Mouse (Mus musculus): ENCODE measurements at regions not wholly inside any gene's neighbourhood (a gene's known extent, or its start where the extent isn't known, plus 50 kb on each side); places are given as distances from the start of the nearest gene placed in this dataset.

- no peak for DNase-seq (ENCODE audit: extremely low spot score)
These were observed 121.5 kb upstream of the Ifne start for GRCm38 (mm10) chr4:89001470-89001869.

GRCm38 (mm10) chr4:89000855-89001254, 120.9 kb upstream of the Ifne start:
- DNase-seq (ENCODE audit: extremely low spot score) = no peak

- DNase-seq (ENCODE audit: extremely low spot score) = no peak
These were observed 120.2 kb upstream of the Ifne start for GRCm38 (mm10) chr4:89000200-89000599.

- no peak for DNase-seq (ENCODE audit: extremely low spot score)
These were observed 118.3 kb upstream of the Ifne start for GRCm38 (mm10) chr4:88998286-88998685.

GRCm38 (mm10) chr4:88995129-88995919, 115.3 kb upstream of the Ifne start:
- no peak for DNase-seq (ENCODE audit: extremely low spot score)

- no peak for DNase-seq (ENCODE audit: extremely low spot score)
These were observed 114.5 kb upstream of the Ifne start for GRCm38 (mm10) chr4:88994486-88994885.

GRCm38 (mm10) chr4:88992498-88992897, 112.5 kb upstream of the Ifne start:
- no peak for DNase-seq (ENCODE audit: extremely low spot score)

GRCm38 (mm10) chr4:88988363-88988762, 108.4 kb upstream of the Ifne start:
- DNase-seq (ENCODE audit: extremely low spot score) = no peak

- no peak for DNase-seq (ENCODE audit: extremely low spot score)
These were observed 107.1 kb upstream of the Ifne start for GRCm38 (mm10) chr4:88987103-88987502.

GRCm38 (mm10) chr4:88982457-88982856, 102.5 kb upstream of the Ifne start:
- DNase-seq (ENCODE audit: extremely low spot score) = no peak

- DNase-seq (ENCODE audit: extremely low spot score) = no peak
These were observed 97.3 kb upstream of the Ifne start for GRCm38 (mm10) chr4:88977099-88977888.

GRCm38 (mm10) chr4:88974535-88974934, 94.5 kb upstream of the Ifne start:
- DNase-seq (ENCODE audit: extremely low spot score) = no peak

GRCm38 (mm10) chr4:88969134-88969841, 89.3 kb upstream of the Ifne start:
- no peak for DNase-seq (ENCODE audit: extremely low spot score)

GRCm38 (mm10) chr4:88959621-88960020, 79.6 kb upstream of the Ifne start:
- DNase-seq (ENCODE audit: extremely low spot score) = no peak

- DNase-seq (ENCODE audit: extremely low spot score) = no peak
These were observed 76.6 kb upstream of the Ifne start for GRCm38 (mm10) chr4:88956605-88957004.

GRCm38 (mm10) chr4:88956151-88956550, 76.2 kb upstream of the Ifne start:
- DNase-seq (ENCODE audit: extremely low spot score) = no peak

- no peak for DNase-seq (ENCODE audit: extremely low spot score)
These were observed 75.6 kb upstream of the Ifne start for GRCm38 (mm10) chr4:88955571-88955970.

- no peak for DNase-seq (ENCODE audit: extremely low spot score)
These were observed 74.0 kb upstream of the Ifne start for GRCm38 (mm10) chr4:88954045-88954444.

- no peak for DNase-seq (ENCODE audit: extremely low spot score)
These were observed 71.0 kb upstream of the Ifne start for GRCm38 (mm10) chr4:88951034-88951336.

- DNase-seq (ENCODE audit: extremely low spot score) = no peak
These were observed 70.4 kb upstream of the Ifne start for GRCm38 (mm10) chr4:88950181-88951033.

GRCm38 (mm10) chr4:88948027-88948859, 68.2 kb upstream of the Ifne start:
- DNase-seq (ENCODE audit: extremely low spot score) = no peak

Measured in embryo, embryonic 9.5 days (tissue).